ENCODE assay signal across 7 mouse cellular contexts in genomic region chr12:55831101-55831500, GRCm38 (mm10). TPM values are rescaled to one million over a fixed set of nuclear protein-coding genes. Genes with fewer than 3 reads are reported as not detected.
DNase-seq lines count a peak whose midpoint lies in the region.

No protein-coding gene starts in this region.

- intact Hi-C loops in gastrocnemius, postnatal 36 days (cut with DNase I): loop anchor here (1.0 kb wide), 1 partner anchor 53 kb away; no protein-coding TSS in a partner anchor

- DNase-seq in CD4-positive helper T cell, adult 2 months (ENCODE audit: low read depth, low spot score): peak; percentile 65
- peak; percentile 64 for DNase-seq in MN1 (ENCODE audit: low spot score)
- peak; percentile 72 for DNase-seq in cerebellum, adult 9-10 months
- peak; percentile 48 to 65 for DNase-seq in gastrocnemius, postnatal 36 days
- DNase-seq in layer of hippocampus, adult 9-11 months: peak; percentile 66
- DNase-seq in lung, postnatal 4 days: peak; percentile 55 to 79
- DNase-seq in spleen, adult 18-20 months: peak; percentile 25 to 57

RNA-seq across cellular contexts. Expression of gene Brms1l, which starts 5.0 kb away (rescaled TPM):
- 10 to 100 TPM; 12.5 to 20.8 TPM for total RNA-seq in gastrocnemius, postnatal 36 days (2021)

RNA-seq across cellular contexts. Expression of gene Ralgapa1, which starts 10.1 kb away (rescaled TPM):
- total RNA-seq in gastrocnemius, postnatal 36 days (2021): 10 to 100 TPM; 34.8 to 36.8 TPM

Comparison
In these comparisons a context has a peak if more than half of its experiments do, and no peak if none do; other contexts are left out.
1. Peak in every context shown above with its lines: DNase-seq.